Mouse (Mus musculus): ENCODE results near the gene Hist2h2aa2. TPM values are rescaled to one million over a fixed set of nuclear protein-coding genes. Genes with fewer than 3 reads are reported as not detected.
"Not testable (repeated sequence)": the region's sequence is repeated elsewhere in the genome, so short reads cannot be mapped to it uniquely, and the experiment has no call there.

Gene Hist2h2aa2
- total RNA-seq, 4 experiments from 2014 or later: 141 to 256 (median 216) TPM

GRCm38 (mm10) chr3:96261623-96262022, 21.5 kb upstream of the Hist2h2aa2 start:
- no peak for DNase-seq (ENCODE audit: low spot score)

DNA sequence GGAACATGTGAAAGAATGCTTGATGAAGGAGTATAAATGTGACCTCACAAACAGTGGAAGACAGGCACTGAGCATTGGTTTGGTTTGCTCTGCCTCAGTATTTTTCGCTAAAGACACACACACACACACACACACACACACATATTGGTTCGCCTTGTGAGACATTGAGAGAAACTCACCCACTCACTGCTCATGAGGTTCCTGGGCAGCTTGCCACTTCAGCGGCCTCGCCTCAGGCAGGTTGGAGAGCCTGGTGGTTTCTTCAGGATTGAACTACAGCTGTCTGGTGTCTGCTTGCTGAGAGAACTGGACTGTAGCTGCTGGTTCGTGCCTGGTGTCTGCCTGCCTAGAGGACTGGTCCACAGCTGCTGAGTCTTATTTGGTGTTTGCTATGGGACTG, 20.1 kb upstream of the Hist2h2aa2 start:
- no peak for DNase-seq (ENCODE audit: low spot score)

DNA sequence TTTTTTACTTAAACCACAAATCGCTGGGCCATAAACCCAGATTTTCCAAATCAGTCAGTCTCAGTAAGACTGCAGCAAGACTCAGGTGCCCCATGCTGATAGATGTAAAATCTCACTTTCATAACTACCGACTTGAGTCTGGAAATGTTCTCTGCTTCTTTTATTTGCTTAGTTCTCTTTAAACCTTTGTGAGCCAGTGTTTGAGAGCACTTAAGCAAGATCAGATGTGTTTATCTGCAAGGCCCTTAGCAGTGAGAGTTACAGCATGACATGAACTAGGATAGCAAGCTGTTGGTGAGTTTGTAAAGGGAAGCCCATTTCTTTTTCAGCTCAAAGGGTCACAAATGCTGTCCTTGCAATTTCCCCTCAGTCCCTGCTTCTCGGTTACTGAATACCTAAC, 17.1 kb upstream of the Hist2h2aa2 start:
- DNase-seq (ENCODE audit: low spot score): no peak

DNA sequence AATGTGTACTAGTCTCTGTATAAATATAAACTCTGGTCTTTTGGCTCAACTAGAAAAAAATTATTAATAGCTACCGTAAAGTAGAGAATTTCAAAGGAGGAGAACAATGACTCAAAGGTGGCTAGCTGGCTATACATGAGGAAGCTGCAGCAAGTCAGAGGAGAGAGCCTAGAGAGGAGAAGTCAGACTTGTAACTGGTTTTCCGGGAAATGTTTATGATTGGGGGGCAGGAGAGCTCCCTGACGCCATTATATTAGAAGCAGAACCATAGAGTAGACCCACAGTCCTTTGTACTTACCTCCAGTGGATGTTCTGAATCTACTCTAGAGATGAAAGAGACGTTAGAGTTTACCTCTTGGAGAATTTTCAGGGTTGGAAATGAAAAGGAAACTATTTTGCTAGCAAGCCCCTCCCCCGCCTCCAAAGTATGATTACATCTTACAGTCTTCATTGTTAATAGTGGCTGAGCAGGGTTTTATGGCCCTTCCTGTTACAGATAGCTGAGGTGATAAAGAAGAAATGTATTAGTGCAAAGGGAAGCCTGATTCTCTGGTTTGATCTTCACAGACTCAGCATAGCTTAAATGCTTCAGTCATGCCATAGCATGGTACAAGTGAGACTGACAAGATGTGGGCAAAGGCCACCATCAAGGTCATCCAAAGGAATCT, 16.0 kb upstream of the Hist2h2aa2 start:
- DNase-seq (ENCODE audit: low spot score): no peak

DNA sequence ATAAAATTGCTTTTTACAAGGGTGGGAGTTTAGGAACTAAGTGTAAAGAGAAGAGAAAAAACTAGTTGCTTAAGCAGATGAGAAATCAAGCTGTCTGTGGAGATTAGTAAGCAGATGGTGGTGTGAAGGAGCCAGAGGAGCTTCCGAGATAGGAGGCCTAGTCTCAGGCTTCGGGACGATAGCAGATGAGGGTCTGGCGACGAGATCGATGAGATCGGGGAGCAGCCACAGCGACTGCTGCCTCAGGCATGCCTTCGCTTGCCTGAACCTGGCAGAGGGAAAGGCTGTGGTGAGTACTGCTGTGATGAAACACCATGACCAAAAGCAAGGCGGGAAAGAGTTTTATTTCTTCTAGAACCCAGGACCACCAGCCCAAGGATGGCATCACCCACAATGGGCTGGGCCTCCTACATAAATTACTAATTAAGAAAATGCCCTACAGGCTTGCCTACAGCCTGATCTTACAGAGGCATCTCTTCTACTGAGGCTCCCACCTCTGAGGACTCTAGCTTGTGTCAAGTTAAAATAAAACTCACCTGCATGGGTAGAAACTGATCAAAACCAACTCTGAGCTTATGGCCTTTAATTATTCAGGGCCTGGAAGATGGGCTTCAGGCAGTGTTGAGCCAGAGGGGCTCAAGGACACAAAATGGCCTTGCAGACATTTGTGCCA, 14.7 kb upstream of the Hist2h2aa2 start:
- DNase-seq (ENCODE audit: low spot score): no peak

DNA sequence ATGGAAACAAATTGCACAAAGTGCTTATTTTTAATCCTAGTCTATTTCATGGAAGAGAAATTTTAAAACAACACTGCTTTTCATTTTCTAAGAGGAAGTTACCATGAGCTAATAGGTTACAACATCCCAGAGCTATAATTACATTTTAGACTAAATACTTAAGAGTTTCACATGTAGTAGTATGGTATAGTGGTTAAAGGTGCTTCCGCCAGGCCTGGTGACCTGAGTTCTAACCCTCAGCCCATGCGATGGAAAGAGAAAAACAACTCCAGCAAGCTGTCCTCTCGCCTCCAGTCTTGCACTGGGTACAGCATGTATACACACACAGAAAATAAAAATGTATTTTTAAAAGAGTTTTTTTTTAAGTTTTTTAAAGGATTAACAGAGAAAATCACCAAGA, 11.7 kb upstream of the Hist2h2aa2 start:
- DNase-seq (ENCODE audit: low spot score): no peak

DNA sequence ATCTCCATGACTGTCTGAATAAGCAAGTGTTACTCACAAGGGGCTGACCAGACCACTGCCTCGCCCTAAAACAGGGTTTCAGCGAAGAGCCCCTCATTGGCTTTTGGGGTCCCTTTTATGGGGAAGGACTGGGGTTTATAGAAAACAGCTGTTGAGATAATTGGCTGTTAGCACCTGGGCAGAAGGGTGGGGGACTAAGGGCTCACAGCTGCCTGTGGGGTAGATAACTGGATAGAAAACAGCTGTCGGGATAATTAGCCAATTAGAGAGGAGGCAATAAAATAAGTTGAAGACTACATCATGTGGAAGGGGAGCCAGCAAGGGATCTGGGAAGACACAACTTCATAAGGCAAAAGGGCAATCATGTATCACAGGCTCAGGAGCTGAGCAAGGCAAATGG, 10.8 kb upstream of the Hist2h2aa2 start:
- DNase-seq (ENCODE audit: low spot score): no peak

DNA sequence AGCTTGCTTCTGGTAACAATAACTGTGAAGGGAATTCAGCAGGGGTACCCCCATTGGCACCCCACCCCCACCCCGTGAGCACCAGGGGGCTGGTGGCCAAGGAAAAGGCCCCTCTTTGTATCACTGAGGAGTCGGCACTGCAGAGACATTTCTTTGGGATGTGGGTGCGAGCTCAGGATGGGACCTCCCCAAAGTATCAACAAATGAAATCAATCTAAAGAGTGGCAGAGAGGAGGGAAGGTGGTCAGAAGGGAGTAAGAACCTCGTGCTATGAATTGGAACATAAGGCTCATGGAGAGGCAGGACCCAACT, 8.9 kb upstream of the Hist2h2aa2 start:
- no peak for DNase-seq (ENCODE audit: low spot score)

DNA sequence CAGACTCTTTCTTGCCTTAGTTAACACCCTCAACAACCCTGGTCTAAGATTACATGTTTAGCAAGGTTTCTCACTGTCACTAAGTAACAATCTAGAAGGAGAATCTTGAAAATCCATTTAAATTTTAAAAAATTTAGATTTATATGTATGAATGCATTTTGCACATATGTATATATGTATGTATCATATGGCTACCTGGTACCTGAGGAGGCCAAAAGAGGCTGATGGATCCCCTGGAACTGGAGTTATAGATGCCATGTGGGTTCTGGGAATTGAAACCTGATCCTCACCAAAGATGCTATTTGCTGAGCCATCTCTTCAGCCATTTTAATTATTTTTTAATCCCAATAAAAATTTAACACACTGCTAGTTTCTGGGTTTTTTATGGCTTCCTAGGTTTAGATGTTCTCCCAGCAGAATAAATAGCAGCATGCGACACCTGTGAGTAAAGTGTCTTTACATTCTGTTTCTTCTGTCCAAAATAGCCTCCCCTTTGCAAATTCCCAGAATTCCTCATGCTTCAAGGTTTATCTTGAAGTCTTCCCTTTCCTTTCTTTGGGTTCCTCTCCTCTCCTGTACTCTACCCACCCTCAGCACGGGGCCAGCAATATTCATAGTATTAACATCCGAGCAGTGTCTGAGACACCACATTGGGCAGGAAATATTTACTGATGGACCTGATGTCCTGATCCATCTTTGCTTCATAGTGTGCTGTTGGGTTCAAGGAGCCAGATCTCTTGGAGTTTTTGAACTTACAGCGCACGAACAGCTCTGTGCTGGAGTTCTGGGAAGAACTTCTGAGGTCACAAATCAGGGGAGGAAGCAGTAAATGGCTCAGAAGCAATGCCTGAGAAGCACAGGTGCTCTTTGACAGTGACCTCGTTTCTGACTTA, 8.3 kb upstream of the Hist2h2aa2 start:
- no peak for DNase-seq (ENCODE audit: low spot score)

GRCm38 (mm10) chr3:96247356-96248140, 7.5 kb upstream of the Hist2h2aa2 start:
- no peak for DNase-seq (ENCODE audit: low spot score)

DNA sequence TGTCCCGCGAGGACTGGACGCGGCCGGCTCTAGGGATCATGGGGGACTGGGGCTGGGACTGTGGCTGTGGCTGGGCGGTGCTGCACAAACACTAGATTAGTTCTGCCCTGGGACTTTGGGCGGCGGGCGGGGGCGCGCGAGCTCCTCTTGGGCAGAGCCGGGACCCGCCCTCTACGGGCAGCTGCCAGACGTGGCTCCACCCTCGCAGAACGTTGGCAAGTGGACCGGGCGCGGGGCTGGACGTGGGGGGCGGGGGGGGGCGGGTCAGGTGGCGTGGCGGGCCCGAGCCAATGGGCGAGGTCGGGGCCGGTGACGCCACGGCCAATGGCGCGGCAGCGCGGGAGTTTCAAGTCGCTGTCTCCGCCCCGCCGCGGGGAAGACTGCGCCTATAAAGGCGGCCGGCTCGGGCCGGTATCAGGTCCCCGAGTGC, 6.4 kb upstream of the Hist2h2aa2 start, which contains the start of gene Hist2h3c1:
Hist2h3c1 (plus strand) TSS at position 259 of the 430 bp plus-strand sequence.
- not testable (repeated sequence) for DNase-seq (ENCODE audit: low spot score)

DNA sequence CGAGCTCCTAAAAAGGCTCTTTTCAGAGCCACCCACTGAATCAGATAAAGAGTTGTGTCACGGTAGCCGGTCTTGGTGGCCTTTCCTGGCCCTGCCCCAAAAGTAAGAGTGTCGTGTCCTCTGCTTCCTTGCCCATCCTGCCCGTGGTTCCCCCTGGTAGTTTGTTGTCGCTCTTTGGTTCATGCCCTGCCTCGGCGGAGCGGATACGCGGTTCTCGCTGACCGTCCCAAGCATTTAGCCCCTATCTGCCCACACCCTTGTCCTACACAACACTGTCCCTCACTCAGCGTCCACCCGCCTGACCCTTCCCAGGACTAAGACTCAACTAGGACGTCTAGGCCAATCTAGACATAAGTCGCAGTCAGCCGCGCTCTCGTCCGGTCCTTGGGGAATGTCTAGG, 5.9 kb upstream of the Hist2h2aa2 start:
- not testable (repeated sequence) for DNase-seq (ENCODE audit: low spot score)

DNA sequence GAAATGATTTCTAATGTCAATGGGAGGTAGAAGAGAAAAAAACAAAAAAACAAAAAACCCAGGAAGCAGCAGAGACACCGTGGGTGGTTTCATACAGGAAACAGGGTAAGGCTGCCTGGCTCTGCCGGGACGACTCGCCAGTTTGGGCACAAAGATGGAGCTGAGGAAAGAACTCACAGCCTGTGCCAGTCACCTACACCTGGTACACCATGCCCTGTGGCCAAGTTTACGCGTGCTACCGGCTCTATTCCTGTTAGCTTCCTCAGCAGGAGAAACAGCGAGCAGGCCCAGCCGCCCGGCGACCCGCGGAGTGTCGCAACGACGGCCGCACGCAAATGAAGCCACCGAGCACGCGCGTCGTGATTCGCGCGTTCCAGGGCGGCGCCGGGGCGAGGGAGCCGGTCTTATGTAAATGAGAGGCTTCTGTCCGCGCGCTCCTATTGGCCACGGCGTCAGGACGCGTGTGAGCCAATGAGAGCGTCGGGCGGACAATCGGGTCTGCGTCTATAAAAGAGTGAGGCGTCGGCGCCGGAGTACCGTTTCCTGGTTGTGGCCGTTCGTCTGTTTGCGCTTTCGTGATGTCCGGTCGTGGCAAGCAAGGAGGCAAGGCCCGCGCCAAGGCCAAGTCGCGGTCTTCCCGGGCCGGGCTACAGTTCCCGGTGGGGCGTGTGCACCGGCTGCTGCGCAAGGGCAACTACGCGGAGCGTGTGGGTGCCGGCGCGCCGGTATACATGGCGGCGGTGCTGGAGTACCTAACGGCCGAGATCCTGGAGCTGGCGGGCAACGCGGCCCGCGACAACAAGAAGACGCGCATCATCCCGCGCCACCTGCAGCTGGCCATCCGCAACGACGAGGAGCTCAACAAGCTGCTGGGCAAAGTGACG, 5.2 kb upstream of the Hist2h2aa2 start, which contains the start of gene Hist2h2aa1:
Hist2h2aa1 (plus strand) TSS at position 495 of the 884 bp plus-strand sequence.
- peak; percentile 89 for DNase-seq (ENCODE audit: low spot score)

GRCm38 (mm10) chr3:96243921-96244572, 4.0 kb upstream of the Hist2h2aa2 start:
- peak; percentile 47 for DNase-seq (ENCODE audit: low spot score)

- DNase-seq (ENCODE audit: low spot score): no peak
Observed at GRCm38 (mm10) chr3:96240799-96241197, 722 bp upstream of the Hist2h2aa2 start.

DNA sequence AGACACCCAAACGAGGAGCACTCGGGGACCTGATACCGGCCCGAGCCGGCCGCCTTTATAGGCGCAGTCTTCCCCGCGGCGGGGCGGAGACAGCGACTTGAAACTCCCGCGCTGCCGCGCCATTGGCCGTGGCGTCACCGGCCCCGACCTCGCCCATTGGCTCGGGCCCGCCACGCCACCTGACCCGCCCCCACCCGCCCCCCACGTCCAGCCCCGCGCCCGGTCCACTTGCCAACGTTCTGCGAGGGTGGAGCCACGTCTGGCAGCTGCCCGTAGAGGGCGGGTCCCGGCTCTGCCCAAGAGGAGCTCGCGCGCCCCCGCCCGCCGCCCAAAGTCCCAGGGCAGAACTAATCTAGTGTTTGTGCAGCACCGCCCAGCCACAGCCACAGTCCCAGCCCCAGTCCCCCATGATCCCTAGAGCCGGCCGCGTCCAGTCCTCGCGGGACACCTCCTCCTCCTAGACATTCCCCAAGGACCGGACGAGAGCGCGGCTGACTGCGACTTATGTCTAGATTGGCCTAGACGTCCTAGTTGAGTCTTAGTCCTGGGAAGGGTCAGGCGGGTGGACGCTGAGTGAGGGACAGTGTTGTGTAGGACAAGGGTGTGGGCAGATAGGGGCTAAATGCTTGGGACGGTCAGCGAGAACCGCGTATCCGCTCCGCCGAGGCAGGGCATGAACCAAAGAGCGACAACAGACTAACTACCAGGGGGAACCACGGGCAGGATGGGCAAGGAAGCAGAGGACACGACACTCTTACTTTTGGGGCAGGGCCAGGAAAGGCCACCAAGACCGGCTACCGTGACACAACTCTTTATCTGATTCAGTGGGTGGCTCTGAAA, 902 bp downstream of the Hist2h2aa2 start, which contains the start of gene Hist2h3c2:
Hist2h3c2 (minus strand) TSS at position 174 of the 840 bp plus-strand sequence.
- not testable (repeated sequence) for DNase-seq (ENCODE audit: low spot score)

DNA sequence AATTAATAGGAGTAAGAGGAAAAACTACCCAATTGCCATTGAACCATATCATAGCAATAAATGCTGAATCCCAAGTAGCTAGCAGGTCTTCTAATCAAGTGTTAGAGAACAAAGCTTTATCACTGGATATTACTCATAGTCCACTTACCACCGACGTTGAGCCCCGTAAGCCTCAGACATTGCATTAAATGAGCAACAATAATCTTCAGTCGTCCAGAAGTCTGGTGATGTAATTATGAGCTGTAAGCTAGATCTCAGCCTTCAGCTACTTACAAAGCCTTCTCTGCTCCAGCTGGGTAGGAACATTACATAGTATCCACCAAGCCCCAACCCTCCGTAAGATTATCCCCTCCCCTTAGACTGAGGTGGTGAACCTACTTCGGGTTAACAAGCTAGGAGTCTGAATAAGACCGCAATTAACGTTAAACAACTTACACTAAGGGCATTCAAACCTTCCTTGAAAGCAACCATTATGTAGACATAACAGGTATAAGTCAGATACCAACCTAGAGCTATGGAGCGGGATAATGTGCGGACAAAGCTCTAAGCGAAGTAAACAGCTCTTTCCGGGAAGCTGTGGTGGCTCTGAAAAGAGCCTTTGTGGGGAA, 2.1 kb downstream of the Hist2h2aa2 start:
- no peak for DNase-seq (ENCODE audit: low spot score)

- no peak for DNase-seq (ENCODE audit: low spot score)
Observed at GRCm38 (mm10) chr3:96237335-96237903, 2.7 kb downstream of the Hist2h2aa2 start.

Data from heart, adult 8-10 months (tissue).